Mouse (Mus musculus): ENCODE results near the gene Olfr968.

The Olfr968 gene

DNA sequence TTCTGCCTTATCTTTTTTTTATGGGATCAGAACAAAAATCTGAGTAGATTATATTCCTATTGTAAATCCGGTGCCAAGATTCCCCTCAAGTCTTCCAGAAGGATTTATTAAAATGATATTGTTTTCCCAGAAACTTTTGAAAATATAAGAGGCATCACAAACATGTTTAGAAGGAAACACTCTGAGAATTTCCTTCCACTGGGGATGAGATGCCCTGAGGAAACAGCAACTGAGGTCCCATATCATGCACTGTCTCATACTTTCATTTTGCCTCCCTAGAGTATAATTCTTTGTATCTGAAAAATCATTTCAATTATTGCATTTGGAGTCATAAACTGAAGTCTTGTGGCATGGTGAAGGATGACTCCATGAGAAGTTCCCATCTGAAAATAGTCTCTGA is at the start of gene Olfr968:
Olfr968 (minus strand) TSS at position 101 of the 400 bp plus-strand sequence.
- in situ Hi-C loops (cut with MboI, MseI) = no loop called here

DNA sequence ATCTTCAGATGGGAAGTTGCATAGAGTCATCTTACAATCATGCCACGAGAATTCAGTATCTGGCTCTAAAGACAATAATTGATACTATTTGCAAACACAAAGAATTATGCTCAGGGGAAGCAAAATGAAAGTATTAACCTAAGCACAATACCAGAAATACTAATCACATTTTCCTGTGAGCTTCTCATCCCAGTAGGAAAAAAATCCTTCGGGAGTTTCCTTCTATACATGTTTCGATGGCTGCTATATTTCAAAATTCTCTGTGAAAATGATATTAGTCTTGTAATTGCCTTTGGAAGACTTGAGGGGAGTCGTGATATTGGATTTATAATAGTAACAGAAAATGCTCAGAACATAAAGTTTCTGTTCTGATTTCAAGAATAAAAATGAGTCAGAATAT is 25.5 kb upstream of the Olfr968 start, which contains the start of gene Olfr970:
Olfr970 (plus strand) TSS at position 301 of the 400 bp plus-strand sequence.
- in situ Hi-C loops (cut with MboI, MseI) = no loop called here

DNA sequence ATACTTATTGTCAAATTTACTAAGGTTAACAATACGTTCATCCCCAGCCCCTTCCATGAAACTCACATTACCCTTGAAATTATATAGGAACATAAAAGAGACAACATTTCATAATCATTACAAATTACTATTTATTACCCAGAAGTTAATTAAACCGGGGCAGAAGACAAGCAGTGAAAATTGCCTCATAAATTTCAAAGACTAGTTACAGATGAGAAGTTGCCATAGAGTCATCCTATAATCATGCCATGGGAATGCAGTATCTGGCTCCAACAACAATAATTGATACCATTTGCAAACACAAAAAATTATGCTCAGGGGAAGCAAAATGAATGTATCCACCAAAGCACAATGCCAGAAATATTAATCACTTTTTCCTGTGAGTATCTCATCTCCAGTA is 7.5 kb upstream of the Olfr968 start, which contains the start of gene Olfr969:
Olfr969 (plus strand) TSS at position 388 of the 400 bp plus-strand sequence.
- in situ Hi-C loops (cut with MboI, MseI) = no loop called here

DNA sequence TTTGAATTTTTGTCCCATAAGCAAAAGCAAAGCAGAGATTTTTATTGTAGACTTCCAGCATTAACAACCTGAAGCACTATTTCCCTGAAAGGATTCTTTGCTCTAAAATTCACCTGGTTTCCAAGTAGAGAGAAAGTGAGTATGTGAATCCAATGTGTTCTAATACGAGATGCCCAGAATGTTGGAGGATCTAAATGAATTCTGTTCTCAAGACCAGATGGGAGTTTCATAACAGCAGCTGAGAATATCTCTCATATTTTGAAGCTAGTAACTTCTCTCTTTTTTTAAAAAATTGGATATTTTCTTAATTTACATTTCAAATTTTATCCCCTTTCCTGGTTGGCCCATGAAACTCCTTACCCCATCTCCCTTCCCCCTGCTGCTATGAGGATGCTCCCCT is 36.6 kb downstream of the Olfr968 start:
- in situ Hi-C loops (cut with MboI, MseI) = no loop called here

DNA sequence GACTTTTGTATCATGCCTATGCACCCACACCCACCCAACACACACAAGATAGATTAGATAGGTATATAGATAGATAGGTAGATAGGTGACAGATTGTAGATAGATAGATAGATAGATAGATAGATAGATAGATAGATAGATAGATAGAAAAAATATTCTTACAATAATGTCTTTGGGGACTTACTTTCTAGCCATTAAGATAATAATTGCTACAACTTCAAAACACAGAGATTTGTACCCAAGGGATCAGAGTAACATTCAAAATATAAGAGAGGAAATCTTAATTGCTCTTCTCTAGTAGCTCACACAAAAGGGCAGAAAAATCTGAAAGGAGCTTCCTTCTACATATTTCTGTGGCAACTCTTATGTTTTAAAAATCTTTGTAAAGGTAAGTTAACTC is 37.1 kb downstream of the Olfr968 start, which contains the start of gene Olfr967:
Olfr967 (plus strand) TSS at position 301 of the 400 bp plus-strand sequence.
- in situ Hi-C loops (cut with MboI, MseI) = no loop called here

DNA sequence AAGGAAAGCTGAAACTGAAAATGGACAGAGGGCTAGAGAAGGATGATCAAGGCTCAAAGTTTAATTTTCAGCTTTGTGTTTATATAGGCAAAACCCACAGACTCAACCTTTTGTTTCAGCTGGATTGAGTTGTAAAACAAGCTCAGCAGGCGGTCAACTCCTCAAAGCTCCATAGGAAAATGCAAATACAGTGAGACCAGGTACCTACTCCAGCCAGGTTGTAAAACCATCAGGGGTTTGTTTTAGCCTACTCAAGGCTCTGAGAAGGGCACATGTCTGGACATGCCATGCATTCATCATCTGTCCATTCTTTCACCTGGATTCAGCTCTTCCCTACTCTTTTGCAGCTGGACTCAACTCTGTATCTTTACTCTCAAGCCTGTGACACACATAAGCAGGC is 42.3 kb downstream of the Olfr968 start:
- in situ Hi-C loops (cut with MboI, MseI) = no loop called here

DNA sequence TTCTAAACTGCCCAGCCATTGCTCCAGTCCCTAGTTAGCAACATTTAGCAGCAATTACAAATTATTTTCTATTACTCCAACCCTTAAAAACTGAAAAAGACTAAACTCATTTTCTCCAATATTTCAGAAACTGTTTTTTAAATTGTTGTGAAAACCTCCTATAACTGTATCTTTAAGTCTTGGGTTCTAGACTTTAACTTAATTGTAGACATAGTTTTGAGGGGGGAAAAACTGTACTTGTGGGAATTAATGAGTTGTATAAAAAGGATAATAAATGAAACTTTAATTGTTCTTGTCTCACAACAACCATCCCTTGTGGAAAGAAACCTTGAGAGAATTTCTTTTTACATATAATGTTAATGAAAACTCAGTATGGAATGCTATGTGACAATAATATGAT is 52.4 kb downstream of the Olfr968 start, which contains the start of gene Olfr150:
Olfr150 (plus strand) TSS at position 301 of the 400 bp plus-strand sequence.
- in situ Hi-C loops (cut with MboI, MseI) = no loop called here

Measured in T-helper 17 cell (primary cell).